Mouse (Mus musculus) heart, embryonic 15.5 days (tissue): ENCODE results near the gene Syne1. TPM values are rescaled to one million over a fixed set of nuclear protein-coding genes. Genes with fewer than 3 reads are reported as not detected.

ENCODE experiments used
- ATAC-seq: fragments of 200-750 bp; cut with Nextera tagmentation; replicated peaks from 2 replicates; pipeline ENCODE4 v1.8.0; 2017; ENCODE audit warnings: low read depth, moderate TSS enrichment; ENCODE audit not compliant: insufficient number of reproducible peaks, insufficient read depth, low FRiP score
- H3K27ac ChIP-seq: fragments of 300-500 bp; sonication (generic); 2 replicates; pipeline ENCODE4 v1.5.1; 2015; ENCODE audit warnings: mild to moderate bottlenecking, inconsistent platforms
- H3K27me3 ChIP-seq: fragments of 300-500 bp; sonication (generic); 2 replicates; pipeline ENCODE4 v1.6.1; 2015; ENCODE audit warnings: inconsistent platforms
- H3K36me3 ChIP-seq: fragments of 300-500 bp; sonication (generic); 2 replicates; pipeline ENCODE4 v1.6.1; 2015; ENCODE audit warnings: mild to moderate bottlenecking, inconsistent platforms
- H3K4me1 ChIP-seq: fragments of 300-500 bp; sonication (generic); replicated peaks from 2 replicates; pipeline ENCODE4 v1.6.1; 2015; ENCODE audit warnings: inconsistent platforms
- H3K4me2 ChIP-seq: fragments of 300-500 bp; sonication (generic); 2 replicates; pipeline ENCODE4 v1.6.1; 2015; ENCODE audit warnings: inconsistent platforms, mild to moderate bottlenecking, moderate library complexity
- H3K4me3 ChIP-seq: fragments of 300-500 bp; sonication (generic); 2 replicates; pipeline ENCODE4 v1.5.1; 2015; ENCODE audit warnings: mild to moderate bottlenecking, inconsistent platforms
- H3K9ac ChIP-seq: fragments of 300-500 bp; sonication (generic); 2 replicates; pipeline ENCODE4 v1.6.1; 2015; ENCODE audit warnings: mild to moderate bottlenecking, inconsistent platforms
- H3K9me3 ChIP-seq: fragments of 300-500 bp; sonication (generic); replicated peaks from 2 replicates; pipeline ENCODE4 v1.6.1; 2016; ENCODE audit warnings: inconsistent platforms
- WGBS: fragments of 180-500 bp; shearing (Covaris S2); methylation state at CpG from one replicate; pipeline ENCODE4 v1.1.7; 2015; ENCODE audit warnings: mixed read lengths; 5-methylcytosine and 5-hydroxymethylcytosine counted together
- polyA plus RNA-seq: library from polyadenylated mRNA; unstranded; fragments of >200 nt; fragmentation: Nextera tagmentation; extraction: Ambion mirVana; gene quantifications from 2 replicates; pipeline ENCODE4 v1.2.1, GENCODE M21; 2015

The Syne1 gene
- polyA plus RNA-seq, 1 experiment from 2014 or later: 23.2 TPM

DNA sequence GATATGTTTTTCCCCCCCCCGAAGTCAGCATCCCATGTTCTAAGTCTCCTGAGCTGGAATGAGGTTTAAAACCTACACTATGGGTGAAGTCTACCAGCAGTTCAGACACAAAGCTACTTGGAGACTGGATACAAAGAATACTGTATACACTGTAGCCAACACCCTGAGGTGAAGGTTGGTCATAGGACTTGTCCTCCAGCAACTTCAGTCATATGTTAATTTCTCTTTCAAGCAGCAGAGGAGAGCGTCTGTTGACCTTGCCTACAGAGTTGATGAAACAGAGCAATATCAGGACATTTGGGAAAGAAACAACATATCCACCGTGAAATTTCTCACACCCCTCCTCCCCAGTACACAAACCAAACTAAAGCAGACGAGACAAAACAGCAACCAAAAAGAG, 9.2 kb upstream of the Syne1 start:
- Histone ChIP-seq H3K27me3 (no peaks in the 10 kb centered on the region), H3K4me3 (no peak overlapping the region), H3K36me3 (no peaks in the 10 kb centered on the region), H3K4me2 (no peak overlapping the region), H3K9ac (no peak overlapping the region), H3K27ac (no peak overlapping the region), H3K4me1 (no peaks in the 10 kb centered on the region), H3K9me3 (no peaks in the 10 kb centered on the region)
- 65% methylated on average over 4 of the region's 4 CpGs for WGBS
- no peak for ATAC-seq

DNA sequence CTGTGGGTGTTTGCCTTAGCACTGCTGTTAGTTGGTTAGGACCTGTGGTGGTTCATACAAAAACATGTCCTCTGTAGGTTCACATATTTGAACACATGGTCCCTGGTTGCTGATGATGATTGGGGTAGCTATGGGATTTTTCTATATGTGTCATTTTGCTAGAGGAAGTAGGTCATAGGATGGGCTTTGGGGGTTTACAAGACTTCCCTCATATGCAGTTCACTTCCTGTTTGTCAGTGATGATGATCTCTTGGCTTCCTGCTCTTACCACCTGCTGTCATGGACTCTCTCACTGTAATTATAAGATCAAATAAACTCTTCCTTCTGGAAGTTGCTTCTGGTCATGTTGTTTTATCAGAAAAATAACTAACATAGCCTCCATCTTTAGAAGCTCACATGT, 7.5 kb upstream of the Syne1 start:
- Histone ChIP-seq H3K4me1 (no peaks in the 10 kb centered on the region), H3K4me3 (no peak overlapping the region), H3K9ac (no peak overlapping the region), H3K36me3 (no peaks in the 10 kb centered on the region), H3K27ac (no peak overlapping the region), H3K27me3 (no peaks in the 10 kb centered on the region), H3K9me3 (no peaks in the 10 kb centered on the region), H3K4me2 (no peak overlapping the region)
- no peak for ATAC-seq

DNA sequence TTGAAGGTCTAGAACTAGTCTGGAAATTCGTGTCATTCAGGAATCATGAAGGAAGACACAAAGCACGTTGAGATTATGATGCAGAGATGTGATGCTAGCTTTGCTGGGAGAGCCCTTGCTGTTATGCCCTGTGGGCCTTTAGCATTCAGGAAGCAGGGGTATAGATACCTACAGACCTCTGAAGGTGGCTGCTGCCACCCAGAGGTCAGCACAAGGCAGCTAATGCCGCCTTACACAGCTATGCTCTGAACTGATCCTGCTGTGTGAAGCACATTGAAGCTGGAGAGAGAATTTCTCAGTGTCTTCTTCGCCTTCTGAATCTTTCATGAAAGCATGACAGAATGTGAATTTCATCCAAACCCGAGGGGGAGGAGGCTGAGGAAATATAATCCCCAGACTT, 3.7 kb upstream of the Syne1 start:
- WGBS: 10% methylated on average over 5 of the region's 5 CpGs
- ATAC-seq: no peak; the same call in 1 of the 2 replicates
- no peak overlapping the region for H3K27ac ChIP-seq
- peaks cover 8% of the 10 kb centered on the region for H3K4me1 ChIP-seq
- H3K9me3 ChIP-seq: no peaks in the 10 kb centered on the region
- peaks cover 7% of the 10 kb centered on the region; the same call in 1 of the 2 replicates for H3K27me3 ChIP-seq
- no peaks in the 10 kb centered on the region for H3K36me3 ChIP-seq
- no peak overlapping the region for H3K4me3 ChIP-seq
- H3K4me2 ChIP-seq: no peak overlapping the region
- no peak overlapping the region for H3K9ac ChIP-seq

DNA sequence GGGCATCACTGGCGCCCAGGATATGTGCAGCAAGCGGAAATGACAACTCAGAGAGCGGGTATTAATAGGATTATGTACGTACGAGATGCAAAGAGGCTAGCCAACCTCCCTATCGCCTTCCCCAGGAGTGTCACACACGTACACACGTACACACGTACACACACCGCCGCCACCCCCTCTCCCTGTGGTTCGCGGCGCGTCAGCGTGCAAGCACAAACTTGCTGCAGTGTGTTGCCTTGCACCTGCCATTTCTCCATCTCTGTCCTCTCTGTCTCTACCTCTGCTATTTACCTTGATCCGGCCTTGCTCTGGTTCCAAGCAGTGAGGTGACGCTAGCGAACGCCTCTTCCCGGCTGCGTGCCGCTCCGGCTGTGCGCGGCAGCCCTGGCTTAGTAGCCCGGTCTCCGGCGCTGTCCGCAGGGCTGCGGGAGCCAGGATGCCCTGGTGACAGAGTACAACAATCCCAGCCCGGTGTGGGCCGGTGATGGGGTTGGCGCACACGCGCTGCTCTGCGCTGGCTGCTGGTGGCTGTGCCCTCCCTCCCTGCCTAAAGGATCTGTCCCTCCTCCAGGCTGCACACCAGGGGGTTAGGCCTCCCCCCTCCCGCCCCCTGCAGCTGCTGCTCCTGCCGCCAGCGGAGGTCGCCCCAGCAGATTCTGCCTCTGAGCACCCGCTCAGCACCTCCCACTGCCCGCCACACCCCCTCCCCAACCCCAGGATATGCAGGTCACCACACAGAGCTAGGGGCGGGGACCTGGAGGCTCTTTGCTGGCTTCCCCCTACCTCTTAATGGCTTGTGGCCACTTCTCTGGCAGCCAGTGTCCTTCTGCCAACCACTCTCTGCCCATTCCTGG, 887 bp downstream of the Syne1 start:
- Histone ChIP-seq H3K27ac (no peak overlapping the region), H3K36me3 (no peaks in the 10 kb centered on the region), H3K9ac (peak overlapping the region; percentile 26; the same call in 1 of the 2 replicates), H3K27me3 (peaks cover 7% of the 10 kb centered on the region; the same call in 1 of the 2 replicates), H3K9me3 (no peaks in the 10 kb centered on the region), H3K4me1 (peaks cover 12% of the 10 kb centered on the region), H3K4me2 (peak overlapping the region; percentile 93), H3K4me3 (peak overlapping the region; percentile 55)
- WGBS: 1% methylated on average over 41 of the region's 44 CpGs
- peak; percentile 64 for ATAC-seq

DNA sequence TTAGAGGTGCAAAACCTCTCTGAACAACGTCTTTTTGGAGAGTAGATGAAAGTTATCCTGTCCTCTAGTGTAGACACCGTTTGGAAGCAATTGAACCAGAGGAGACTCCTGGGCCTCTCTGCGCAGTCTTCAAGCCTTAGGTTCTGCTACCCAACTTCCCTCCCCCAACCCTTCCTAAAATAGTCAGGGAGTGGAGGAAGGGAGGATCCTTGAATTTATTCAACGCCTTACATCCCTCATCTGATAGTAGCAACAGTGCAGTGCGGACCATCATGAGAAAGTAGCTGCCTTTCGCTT, 1.5 kb downstream of the Syne1 start:
- ATAC-seq: 0 out of 2 replicates have a peak, but pooled peaks have one; percentile 44
- no peaks in the 10 kb centered on the region for H3K9me3 ChIP-seq
- no peak overlapping the region for H3K27ac ChIP-seq
- H3K4me3 ChIP-seq: peak overlapping the region; percentile 55
- H3K4me2 ChIP-seq: peak overlapping the region; percentile 93
- H3K4me1 ChIP-seq: peaks cover 12% of the 10 kb centered on the region
- 10% methylated on average over 6 of the region's 6 CpGs for WGBS
- no peak overlapping the region for H3K9ac ChIP-seq
- no peaks in the 10 kb centered on the region for H3K36me3 ChIP-seq
- H3K27me3 ChIP-seq: peaks cover 7% of the 10 kb centered on the region; the same call in 1 of the 2 replicates

DNA sequence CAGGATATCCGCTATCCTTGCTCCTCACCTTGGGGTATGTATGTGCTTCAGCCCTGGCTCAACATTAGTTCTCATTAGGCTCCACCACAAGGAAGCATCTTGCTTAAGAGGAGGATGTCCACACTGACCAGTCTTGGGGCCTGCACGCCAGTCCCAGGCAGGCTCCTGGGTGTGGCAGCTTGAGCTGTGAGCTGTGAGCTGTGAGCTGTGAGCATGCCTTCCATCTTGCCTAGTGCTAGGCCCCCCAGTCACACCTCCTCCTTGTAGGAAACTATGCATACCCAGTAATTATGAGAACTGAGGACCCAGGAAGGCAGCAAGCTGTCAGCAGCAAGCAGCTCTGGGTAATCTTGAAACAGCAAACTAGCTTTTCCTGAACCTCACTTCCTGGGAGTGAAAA, 2.6 kb downstream of the Syne1 start:
- Histone ChIP-seq H3K4me1 (peaks cover 12% of the 10 kb centered on the region), H3K9ac (no peak overlapping the region), H3K27me3 (peaks cover 7% of the 10 kb centered on the region; the same call in 1 of the 2 replicates), H3K9me3 (no peaks in the 10 kb centered on the region), H3K4me3 (no peak overlapping the region), H3K4me2 (no peak overlapping the region), H3K36me3 (no peaks in the 10 kb centered on the region), H3K27ac (no peak overlapping the region)
- 81% methylated on average over 2 of the region's 2 CpGs for WGBS
- no peak for ATAC-seq

DNA sequence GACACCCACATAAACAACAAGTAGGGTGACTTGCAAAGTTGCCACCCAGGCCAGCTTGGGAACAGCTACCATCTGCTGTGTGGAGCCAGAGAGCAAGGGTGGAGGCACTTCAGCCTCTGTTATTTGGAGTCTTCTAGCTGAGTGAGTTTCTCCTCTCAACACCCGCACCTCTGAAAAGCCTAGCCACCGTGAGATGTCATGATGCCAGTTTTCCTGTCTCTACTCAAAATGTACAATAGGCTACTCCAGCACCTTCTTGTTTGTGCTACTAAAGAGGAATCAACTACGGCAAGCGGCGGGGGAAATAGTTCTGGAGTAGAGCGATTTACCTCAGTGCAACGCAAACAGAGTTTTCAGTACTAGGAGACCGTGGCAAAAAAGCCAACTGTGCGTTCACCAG, 3.5 kb downstream of the Syne1 start:
- Histone ChIP-seq H3K9me3 (no peaks in the 10 kb centered on the region), H3K4me3 (no peak overlapping the region), H3K4me2 (no peak overlapping the region), H3K27ac (no peak overlapping the region), H3K36me3 (no peaks in the 10 kb centered on the region), H3K4me1 (peaks cover 12% of the 10 kb centered on the region), H3K9ac (no peak overlapping the region), H3K27me3 (peaks cover 7% of the 10 kb centered on the region; the same call in 1 of the 2 replicates)
- no peak for ATAC-seq
- whole genome bisulfite sequencing: 86% methylated on average over 9 of the region's 9 CpGs

DNA sequence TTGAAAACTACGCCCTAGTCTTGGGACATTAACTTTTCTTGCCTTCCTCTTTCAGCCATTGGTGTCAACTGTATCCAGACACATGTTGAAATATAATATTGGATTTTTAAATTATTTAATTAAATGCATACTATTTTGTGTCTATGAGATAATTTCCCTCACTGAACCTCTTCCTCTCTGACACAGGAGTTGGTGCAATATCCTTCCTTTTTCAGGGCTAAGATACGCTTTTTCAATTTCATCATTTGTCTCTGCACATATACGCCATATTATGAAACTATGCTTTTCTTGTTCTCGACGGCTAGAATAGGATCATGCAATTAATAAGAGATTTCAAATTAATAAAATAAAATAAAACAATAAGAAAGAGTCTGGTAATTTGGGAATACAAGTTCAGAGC, 4.9 kb downstream of the Syne1 start:
- 88% methylated on average over 5 of the region's 5 CpGs for WGBS
- no peak for ATAC-seq
- H3K4me3 ChIP-seq: no peak overlapping the region
- no peak overlapping the region for H3K9ac ChIP-seq
- no peak overlapping the region for H3K27ac ChIP-seq
- no peak overlapping the region for H3K4me2 ChIP-seq
- H3K9me3 ChIP-seq: no peaks in the 10 kb centered on the region
- no peaks in the 10 kb centered on the region for H3K36me3 ChIP-seq
- H3K4me1 ChIP-seq: peaks cover 12% of the 10 kb centered on the region
- H3K27me3 ChIP-seq: peaks cover 7% of the 10 kb centered on the region; the same call in 1 of the 2 replicates

DNA sequence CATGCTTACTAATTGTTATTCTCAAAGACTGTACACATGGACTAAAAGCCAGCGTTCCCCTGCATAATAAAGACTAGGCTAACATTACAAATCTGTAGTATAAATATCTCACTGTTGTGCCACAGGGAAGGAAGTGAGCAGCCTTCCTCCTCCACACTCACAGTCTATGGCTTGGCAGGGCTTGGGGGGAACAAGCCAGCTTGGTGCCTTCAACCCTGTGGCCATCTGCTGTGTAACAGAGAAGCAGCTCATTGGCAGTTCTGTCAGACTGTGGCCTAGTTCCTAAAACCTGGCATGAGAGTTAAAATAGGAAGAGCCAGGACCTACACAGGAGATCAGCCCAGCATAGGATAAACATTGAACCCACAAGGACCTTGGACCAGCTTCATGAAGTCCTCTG, 23.0 kb downstream of the Syne1 start:
- H3K4me1 ChIP-seq: no peaks in the 10 kb centered on the region
- ATAC-seq: no peak
- H3K4me3 ChIP-seq: no peak overlapping the region
- no peak overlapping the region for H3K4me2 ChIP-seq
- no peaks in the 10 kb centered on the region for H3K36me3 ChIP-seq
- no peak overlapping the region for H3K9ac ChIP-seq
- no peak overlapping the region for H3K27ac ChIP-seq
- 78% methylated on average over 1 of the region's 1 CpGs for WGBS
- H3K9me3 ChIP-seq: no peaks in the 10 kb centered on the region
- H3K27me3 ChIP-seq: no peaks in the 10 kb centered on the region

DNA sequence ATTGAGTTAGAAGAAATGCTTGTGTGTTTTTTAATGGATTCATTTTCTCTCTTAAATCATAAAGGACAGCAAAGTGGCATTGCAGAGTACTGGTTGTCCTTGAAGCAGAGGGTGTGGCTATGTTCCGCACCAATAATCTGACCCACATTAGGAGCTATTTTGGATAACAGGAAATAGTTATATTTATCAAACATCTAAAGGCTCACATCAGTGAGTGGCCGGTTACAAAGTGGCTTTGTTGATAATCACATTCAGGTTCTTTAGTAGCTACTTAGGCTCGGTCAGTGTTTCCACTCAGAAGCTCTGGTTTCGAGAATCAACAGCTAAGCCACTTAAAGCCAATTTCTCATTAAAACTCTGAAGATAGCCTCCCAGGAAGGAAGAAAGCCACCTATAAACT, 23.6 kb downstream of the Syne1 start:
- Histone ChIP-seq H3K36me3 (no peaks in the 10 kb centered on the region), H3K4me2 (no peak overlapping the region), H3K27ac (no peak overlapping the region), H3K4me3 (no peak overlapping the region), H3K9me3 (no peaks in the 10 kb centered on the region), H3K4me1 (no peaks in the 10 kb centered on the region), H3K9ac (no peak overlapping the region), H3K27me3 (no peaks in the 10 kb centered on the region)
- no peak for ATAC-seq
- 33% methylated on average over 4 of the region's 4 CpGs for WGBS

DNA sequence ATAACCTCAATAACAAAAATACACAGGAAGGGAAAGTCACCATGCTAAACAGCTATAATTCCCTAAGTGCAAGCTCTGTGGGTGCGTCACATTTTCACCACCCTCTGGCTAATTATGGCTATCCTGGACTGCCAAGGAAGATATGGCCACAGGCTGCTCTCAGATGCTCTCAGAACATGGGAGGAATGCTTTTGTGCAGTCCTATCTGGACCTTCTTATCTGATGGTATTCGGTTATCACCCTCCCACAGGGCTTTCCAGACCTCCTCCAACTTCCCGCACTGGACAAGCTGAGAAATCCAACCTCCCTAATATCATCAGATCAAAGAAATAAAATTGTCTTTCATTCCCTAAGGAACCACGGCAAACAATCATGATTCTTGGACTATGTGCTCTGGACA, 28.4 kb downstream of the Syne1 start:
- Histone ChIP-seq H3K4me2 (no peak overlapping the region), H3K4me3 (no peak overlapping the region), H3K36me3 (no peaks in the 10 kb centered on the region), H3K27ac (no peak overlapping the region), H3K4me1 (0 out of 2 replicates have a peak, but pooled peaks cover 2% of the 10 kb centered on the region), H3K27me3 (no peaks in the 10 kb centered on the region), H3K9ac (no peak overlapping the region), H3K9me3 (no peaks in the 10 kb centered on the region)
- 40% methylated on average over 4 of the region's 4 CpGs for whole genome bisulfite sequencing
- ATAC-seq: no peak

DNA sequence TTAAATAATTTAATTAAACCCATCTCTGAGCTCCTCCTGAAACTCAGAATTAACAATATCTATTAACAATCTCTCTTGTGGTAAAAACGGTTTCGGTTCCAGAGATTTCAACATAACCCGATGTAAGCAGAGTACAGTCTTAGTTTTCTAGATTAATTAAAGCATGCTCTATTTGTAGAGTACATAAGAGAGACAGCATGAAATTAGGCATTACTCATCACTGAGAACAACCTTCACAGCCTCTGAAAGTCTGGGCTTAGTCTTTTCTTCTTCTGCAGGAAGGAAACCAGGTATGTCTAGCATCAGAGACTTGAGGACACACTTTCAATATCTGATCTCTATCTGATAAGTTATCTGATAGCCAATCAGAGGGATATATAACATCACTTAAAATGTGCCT, 29.0 kb downstream of the Syne1 start:
- no peak overlapping the region for H3K4me3 ChIP-seq
- no peak overlapping the region for H3K4me2 ChIP-seq
- no peaks in the 10 kb centered on the region for H3K9me3 ChIP-seq
- no peak overlapping the region for H3K27ac ChIP-seq
- H3K27me3 ChIP-seq: no peaks in the 10 kb centered on the region
- H3K4me1 ChIP-seq: 0 out of 2 replicates have a peak, but pooled peaks cover 2% of the 10 kb centered on the region
- 92% methylated on average over 3 of the region's 3 CpGs for WGBS
- ATAC-seq: no peak
- H3K36me3 ChIP-seq: no peaks in the 10 kb centered on the region
- H3K9ac ChIP-seq: no peak overlapping the region
